ENCODE assay signal across 27 mouse cellular contexts in the genomic region with DNA sequence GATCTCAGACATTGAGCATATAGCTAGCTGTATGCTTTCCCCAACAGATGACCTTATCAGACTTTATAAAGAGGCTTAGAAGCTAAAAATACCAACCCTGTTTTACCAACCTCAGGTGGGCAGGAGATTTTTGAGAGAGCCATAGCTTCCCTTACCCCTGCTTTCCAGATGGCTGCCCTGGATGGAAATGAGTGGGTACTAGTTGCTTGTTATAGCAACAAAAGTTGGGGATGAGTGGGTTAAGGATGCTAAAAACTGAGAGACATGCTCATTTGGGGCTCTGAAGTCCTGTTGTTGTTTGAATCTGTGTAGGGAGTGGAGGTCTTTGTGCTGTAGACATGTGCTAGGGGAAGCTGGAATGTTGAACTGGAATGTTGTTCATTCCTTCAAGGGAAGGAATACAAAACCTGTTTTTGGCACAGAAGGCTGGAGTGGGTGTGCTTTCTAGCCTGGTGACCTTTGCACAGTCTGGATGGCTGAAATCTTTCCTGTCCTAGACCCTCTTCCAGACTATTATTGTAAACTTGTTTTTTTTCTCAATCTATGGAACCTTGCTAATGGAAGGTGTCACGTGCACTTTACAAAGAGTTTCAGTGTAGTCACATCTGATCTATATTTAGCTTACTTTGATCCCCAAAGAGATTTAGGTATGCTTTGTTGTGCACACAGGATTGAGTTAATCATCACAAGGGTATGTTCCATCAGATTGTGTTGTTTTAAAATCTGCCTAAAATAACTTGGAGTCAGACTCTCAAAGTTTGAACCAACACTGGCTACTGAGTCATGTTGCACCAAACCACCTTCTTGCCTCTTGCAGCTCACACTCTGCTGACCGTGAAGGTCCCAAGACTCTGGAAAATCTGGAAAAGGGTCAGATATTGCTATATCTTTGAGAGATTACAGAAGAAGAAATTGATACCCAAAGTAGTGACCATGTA.
DNase-seq lines count a peak whose midpoint lies in the region; ATAC-seq and TF ChIP-seq lines count a peak whose summit lies in the region.
"Had no signal": no experiment of that assay in that cellular context is flagged by ENCODE, and none has a peak within 500 bp of the region (broad histone marks: within the 10 kb centered on the region; RNA-seq: fewer than 3 reads in every experiment).

No protein-coding gene starts in this region.

- POLR2A ChIA-PET in Patski (lab: Charles Lee) = interaction anchor here (0.6 kb wide), 1 partner anchor 530 kb away, joined by 3 read pairs; no protein-coding TSS in a partner anchor

- in situ Hi-C loops in Patski (cut with MboI; ENCODE audit: low pct_unique_long_range_greater_than_20kb) = no loop called here

- CTCF ChIA-PET in Patski (lab: Charles Lee) = interaction anchor here (1.7 kb wide), 1 partner anchor 39 kb away, joined by 5 read pairs; no protein-coding TSS in a partner anchor

- no peaks in the 10 kb centered on the region for H3K27me3 ChIP-seq in Patski
- H3K27me3 ChIP-seq: embryonic facial prominence, embryonic 13.5 days; forebrain, embryonic 12.5 days; heart, embryonic 13.5 days; hindbrain, embryonic 15.5 days; limb, embryonic 12.5 days; liver, embryonic 15.5 days; midbrain, embryonic 15.5 days; neural tube, embryonic 15.5 days had no signal

- DNase-seq in heart, adult 11 months = peak; percentile 59
- DNase-seq in heart, adult 18-20 months = no peak
- peak; percentile 28 to 43 for DNase-seq in kidney, adult 8-10 months
- no peak for DNase-seq in kidney, postnatal 4 days
- no peak for DNase-seq in Patski (ENCODE audit: low read depth, low spot score)
- DNase-seq in kidney, postnatal 36 days = peak; percentile 37 to 43
- DNase-seq in spleen, postnatal 14 days (ENCODE audit: low spot score in 2 of 2) = no peak
- DNase-seq: adrenal gland, postnatal 14 days; cerebellum, adult 11-12 months; cerebellum, postnatal 10 days; gastrocnemius, postnatal 25 days; heart, adult 2 months; heart, postnatal 10 days; lung, embryonic 14.5 days; lung, postnatal 14 days; retina, postnatal 1 day; right cerebral cortex, postnatal 14 days; thymus, postnatal 14 days had no signal

- no peak for TF ChIP-seq CTCF in Patski (IDR thresholded peaks at IDR 0.05)

- ATAC-seq in Patski = peak; percentile 60
- ATAC-seq: inflammation-experienced regulatory T-cells, adult 6 months; midbrain, embryonic 15.5 days had no signal

Comparison
In these comparisons a context has a peak if more than half of its experiments do, and no peak if none do; other contexts are left out.
1. DNase-seq: peak in heart, adult 11 months (single experiment), kidney, adult 8-10 months (2 of 2) and kidney, postnatal 36 days (2 of 2); none in heart, adult 18-20 months (0 of 2), kidney, postnatal 4 days (0 of 2), Patski (single experiment) and spleen, postnatal 14 days (0 of 2).